Mouse (Mus musculus): ENCODE results near the gene Catsperz. TPM values are rescaled to one million over a fixed set of nuclear protein-coding genes. Genes with fewer than 3 reads are reported as not detected.

The Catsperz gene
- not detected in 2 replicates for polyA plus RNA-seq (2012)

GRCm38 (mm10) chr19:6925307-6925573 is at the start of gene Catsperz:
Gene Catsperz, minus strand, starts transcription at chr19:6925380.
- peaks cover 72% of the 10 kb centered on the region for H3K27me3 ChIP-seq (ENCODE audit: control insufficient read depth)
- no peak within 1 kb of the TSS for H3K4me3 ChIP-seq (replicated peaks)
- peaks cover 46% of the 10 kb centered on the region for H3K4me1 ChIP-seq (ENCODE audit: control insufficient read depth)
- TF ChIP-seq GATA1 (IDR thresholded peaks at IDR 0.05; ENCODE audit: low read length) (no peak), TAL1 (IDR thresholded peaks at IDR 0.05; ENCODE audit: low read length) (no peak)
- H3K9me3 ChIP-seq (ENCODE audit: control insufficient read depth, low read length) = peaks cover 15% of the 10 kb centered on the region
- H3K36me3 ChIP-seq (ENCODE audit: control insufficient read depth) = no peaks in the 10 kb centered on the region

GRCm38 (mm10) chr19:6974211-6975205 is 49.3 kb upstream of the Catsperz start, which contains the start of gene Ppp1r14b:
Gene Ppp1r14b, plus strand, starts transcription at chr19:6974968.
- Histone ChIP-seq H3K4me1 (ENCODE audit: control insufficient read depth) (peaks cover 90% of the 10 kb centered on the region), H3K9me3 (ENCODE audit: control insufficient read depth, low read length) (no peaks in the 10 kb centered on the region)
- TF ChIP-seq GATA1 (IDR thresholded peaks at IDR 0.05; ENCODE audit: low read length) (no peak), TAL1 (IDR thresholded peaks at IDR 0.05; ENCODE audit: low read length) (no peak)

GRCm38 (mm10) chr19:6973581-6974190 is 48.5 kb upstream of the Catsperz start:
- H3K27me3 ChIP-seq (ENCODE audit: control insufficient read depth) = peaks cover 8% of the 10 kb centered on the region
- H3K4me1 ChIP-seq (ENCODE audit: control insufficient read depth) = peaks cover 90% of the 10 kb centered on the region
- peaks cover 24% of the 10 kb centered on the region for H3K36me3 ChIP-seq (ENCODE audit: control insufficient read depth)
- no peak for TF ChIP-seq TAL1 (IDR thresholded peaks at IDR 0.05; ENCODE audit: low read length)
- TF ChIP-seq GATA1 (IDR thresholded peaks at IDR 0.05; ENCODE audit: low read length) = no peak
- no peaks in the 10 kb centered on the region for H3K9me3 ChIP-seq (ENCODE audit: control insufficient read depth, low read length)
- peak overlapping the region; percentile 82 for H3K4me3 ChIP-seq (replicated peaks)

More at GRCm38 (mm10) chr19:6974211-6975205, 49.3 kb upstream of the Catsperz start, which contains the start of gene Ppp1r14b:
- no peaks in the 10 kb centered on the region; the same call in none of the 2 replicates for H3K27me3 ChIP-seq (ENCODE audit: control insufficient read depth)
- H3K4me3 ChIP-seq (replicated peaks) = peak within 1 kb of the TSS; percentile 82
- H3K36me3 ChIP-seq (ENCODE audit: control insufficient read depth) = peaks cover 26% of the 10 kb centered on the region

DNA sequence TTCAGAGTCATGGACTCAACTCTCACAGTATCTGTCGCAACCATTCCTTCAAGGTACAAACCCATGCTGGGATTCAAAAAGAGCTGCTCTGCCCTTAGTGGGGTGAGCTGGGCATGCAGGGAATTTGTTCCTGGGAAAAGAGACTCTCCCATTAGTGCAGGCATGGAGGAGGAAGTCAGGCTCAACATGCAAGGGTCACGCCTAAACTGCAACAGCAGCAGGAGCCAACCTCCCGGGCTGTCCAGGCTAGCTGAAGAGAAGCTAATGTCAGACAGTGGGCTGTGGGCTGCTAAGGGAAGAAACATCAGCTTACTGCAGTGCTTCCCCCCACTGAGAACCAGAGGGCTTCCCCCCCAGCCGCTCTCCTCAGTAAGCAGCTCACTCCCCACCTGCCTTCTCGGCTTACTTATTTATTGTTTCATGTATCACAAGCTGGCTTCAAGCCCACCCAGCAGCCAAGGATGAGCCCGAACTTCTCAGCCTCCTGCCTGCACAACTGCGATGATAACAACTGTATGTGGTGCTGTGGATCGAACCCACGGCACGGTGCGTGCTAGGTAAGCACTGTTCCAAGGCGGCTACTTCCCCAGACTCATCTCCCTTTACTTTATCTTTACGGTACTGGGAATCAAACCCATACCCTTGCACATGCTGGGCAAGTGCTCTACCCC is 47.2 kb upstream of the Catsperz start:
- no peak for TF ChIP-seq GATA1 (IDR thresholded peaks at IDR 0.05; ENCODE audit: low read length)
- TF ChIP-seq TAL1 (IDR thresholded peaks at IDR 0.05; ENCODE audit: low read length) = no peak
- H3K9me3 ChIP-seq (ENCODE audit: control insufficient read depth, low read length) = no peaks in the 10 kb centered on the region
- no peak overlapping the region for H3K4me3 ChIP-seq (replicated peaks)
- peaks cover 11% of the 10 kb centered on the region for H3K36me3 ChIP-seq (ENCODE audit: control insufficient read depth)
- H3K27me3 ChIP-seq (ENCODE audit: control insufficient read depth) = peaks cover 20% of the 10 kb centered on the region
- H3K4me1 ChIP-seq (ENCODE audit: control insufficient read depth) = peaks cover 90% of the 10 kb centered on the region

DNA sequence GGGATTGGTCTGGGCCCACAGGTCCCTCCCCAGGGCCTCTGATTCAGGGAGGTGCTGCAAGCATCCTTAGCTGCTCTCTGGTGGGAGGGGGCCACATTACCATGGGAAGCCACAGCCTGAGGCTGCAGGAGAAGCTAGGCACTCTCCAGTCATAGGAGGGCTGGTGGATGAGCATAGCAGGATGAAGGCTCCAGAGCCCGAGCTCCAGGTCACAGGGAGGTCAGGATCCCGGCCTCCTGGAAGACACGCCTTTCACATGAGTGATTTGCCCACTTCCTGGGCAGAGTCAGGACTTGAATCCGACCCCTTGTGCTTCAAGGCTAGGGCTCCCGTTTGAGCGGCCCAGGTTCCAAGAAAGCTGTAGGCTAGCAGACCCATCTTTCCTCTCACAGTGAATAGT is 46.5 kb upstream of the Catsperz start:
- no peak overlapping the region for H3K4me3 ChIP-seq (replicated peaks)
- H3K36me3 ChIP-seq (ENCODE audit: control insufficient read depth) = peaks cover 5% of the 10 kb centered on the region
- TF ChIP-seq TAL1 (IDR thresholded peaks at IDR 0.05; ENCODE audit: low read length) (no peak), GATA1 (IDR thresholded peaks at IDR 0.05; ENCODE audit: low read length) (no peak)
- H3K4me1 ChIP-seq (ENCODE audit: control insufficient read depth) = peaks cover 91% of the 10 kb centered on the region
- H3K27me3 ChIP-seq (ENCODE audit: control insufficient read depth) = peaks cover 20% of the 10 kb centered on the region
- no peaks in the 10 kb centered on the region for H3K9me3 ChIP-seq (ENCODE audit: control insufficient read depth, low read length)

GRCm38 (mm10) chr19:6970460-6971085 is 45.4 kb upstream of the Catsperz start:
- peak overlapping the region; percentile 70 for H3K4me3 ChIP-seq (replicated peaks)
- peaks cover 20% of the 10 kb centered on the region for H3K27me3 ChIP-seq (ENCODE audit: control insufficient read depth)
- TF ChIP-seq TAL1 (IDR thresholded peaks at IDR 0.05; ENCODE audit: low read length) (no peak), GATA1 (IDR thresholded peaks at IDR 0.05; ENCODE audit: low read length) (no peak)
- no peaks in the 10 kb centered on the region; the same call in 1 of the 2 replicates for H3K36me3 ChIP-seq (ENCODE audit: control insufficient read depth)
- peaks cover 84% of the 10 kb centered on the region for H3K4me1 ChIP-seq (ENCODE audit: control insufficient read depth)
- no peaks in the 10 kb centered on the region for H3K9me3 ChIP-seq (ENCODE audit: control insufficient read depth, low read length)

DNA sequence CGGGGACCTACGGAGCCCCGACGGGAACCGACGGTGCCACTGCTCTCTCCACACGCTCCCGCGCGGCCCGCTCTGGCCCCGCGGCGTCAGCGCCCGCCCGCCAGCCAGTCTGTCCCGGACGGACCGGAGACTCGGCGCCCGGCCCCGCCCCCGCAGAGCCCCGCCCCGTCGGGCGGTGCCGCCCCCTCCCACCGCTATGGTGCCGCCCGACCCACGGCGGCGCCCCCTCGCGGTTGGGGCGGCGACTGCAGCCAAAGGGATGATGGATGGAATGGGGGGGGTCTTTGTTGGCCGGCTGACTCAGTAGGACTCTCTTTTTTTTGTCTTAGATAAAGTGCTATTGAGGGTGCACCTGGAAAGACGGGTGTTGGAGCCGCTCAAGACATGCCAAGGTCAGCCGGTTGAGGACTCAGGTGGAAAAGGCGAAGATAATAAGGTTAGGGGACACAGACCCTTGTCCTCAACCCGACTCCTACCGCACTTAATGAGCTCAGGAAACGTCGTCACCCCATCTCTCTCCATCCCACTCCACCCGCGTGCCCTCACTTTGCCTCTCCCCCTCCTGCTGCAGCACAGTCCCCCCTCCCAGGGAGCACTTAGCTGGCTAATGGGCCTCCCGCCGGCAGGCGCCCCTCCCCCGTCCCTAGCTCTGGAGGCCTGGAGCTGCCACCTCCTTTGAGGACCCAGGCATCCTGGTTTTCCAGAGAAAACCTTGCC is 44.6 kb upstream of the Catsperz start:
- no peaks in the 10 kb centered on the region; the same call in 1 of the 2 replicates for H3K36me3 ChIP-seq (ENCODE audit: control insufficient read depth)
- peaks cover 83% of the 10 kb centered on the region for H3K4me1 ChIP-seq (ENCODE audit: control insufficient read depth)
- no peak for TF ChIP-seq TAL1 (IDR thresholded peaks at IDR 0.05; ENCODE audit: low read length)
- TF ChIP-seq GATA1 (IDR thresholded peaks at IDR 0.05; ENCODE audit: low read length) = no peak
- peak overlapping the region; percentile 70 for H3K4me3 ChIP-seq (replicated peaks)
- no peaks in the 10 kb centered on the region for H3K9me3 ChIP-seq (ENCODE audit: control insufficient read depth, low read length)
- peaks cover 20% of the 10 kb centered on the region for H3K27me3 ChIP-seq (ENCODE audit: control insufficient read depth)

DNA sequence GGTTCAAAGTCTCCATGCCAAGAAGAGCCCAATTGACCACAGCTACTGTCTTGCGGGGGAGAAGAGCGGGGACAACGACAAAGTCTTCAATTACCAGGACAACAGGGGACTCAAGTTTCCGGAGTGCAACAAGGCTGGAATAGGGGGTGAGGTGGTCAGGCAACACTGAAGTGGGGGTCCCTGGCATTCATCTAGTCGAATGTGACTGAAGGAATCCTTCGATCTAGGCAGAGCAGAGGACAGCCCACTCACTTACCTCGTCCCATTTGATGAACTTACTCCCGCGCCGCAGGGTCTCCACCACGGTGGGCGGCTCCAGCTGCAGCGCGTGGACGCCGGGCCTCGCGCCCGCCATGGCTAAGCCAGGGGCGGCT is 44.1 kb upstream of the Catsperz start:
- H3K27me3 ChIP-seq (ENCODE audit: control insufficient read depth) = peaks cover 20% of the 10 kb centered on the region
- no peaks in the 10 kb centered on the region for H3K9me3 ChIP-seq (ENCODE audit: control insufficient read depth, low read length)
- H3K4me3 ChIP-seq (replicated peaks) = peak overlapping the region; percentile 70
- peaks cover 2% of the 10 kb centered on the region; the same call in 1 of the 2 replicates for H3K36me3 ChIP-seq (ENCODE audit: control insufficient read depth)
- TF ChIP-seq TAL1 (IDR thresholded peaks at IDR 0.05; ENCODE audit: low read length) (no peak), GATA1 (IDR thresholded peaks at IDR 0.05; ENCODE audit: low read length) (no peak)
- peaks cover 83% of the 10 kb centered on the region for H3K4me1 ChIP-seq (ENCODE audit: control insufficient read depth)

All from erythroblast, embryonic 14.5 days (primary cell).